Mouse (Mus musculus): Measurements from ENCODE around the gene Frmd4b.

GRCm38 (mm10) chr6:97568538-97568937 lies 48.8 kb downstream of the Frmd4b start:
- TF ChIP-seq CTCF (IDR thresholded peaks at IDR 0.05; ENCODE audit: borderline replicate concordance, insufficient read depth, low read depth, low read length): no peak
- TF ChIP-seq POLR2A (IDR thresholded peaks at IDR 0.05; ENCODE audit: borderline replicate concordance, insufficient read depth, low read length): no peak

All from cerebellum, adult 2 months (tissue).